Mouse (Mus musculus) heart, embryonic 11.5 days (tissue): ENCODE measurements around the gene Ppp1r37. TPM values are rescaled to one million over a fixed set of nuclear protein-coding genes. Genes with fewer than 3 reads are reported as not detected.

Experiments
- ATAC-seq: fragments of 200-750 bp; cut with Nextera tagmentation; replicated peaks from 2 replicates; pipeline ENCODE4 v1.8.0; 2017; ENCODE audit warnings: moderate library complexity; ENCODE audit not compliant: insufficient number of reproducible peaks, low FRiP score, low TSS enrichment
- H3K27ac ChIP-seq: fragments of 300-500 bp; sonication (generic); 2 replicates; pipeline ENCODE4 v1.5.1; 2014; ENCODE audit warnings: mild to moderate bottlenecking, low read depth, low read length
- H3K27me3 ChIP-seq: fragments of 300-500 bp; sonication (generic); 2 replicates; pipeline ENCODE4 v1.6.1; 2014; ENCODE audit warnings: mild to moderate bottlenecking, low read length, mixed read lengths; ENCODE audit not compliant: control insufficient read depth, insufficient read depth
- H3K36me3 ChIP-seq: fragments of 300-500 bp; sonication (generic); 2 replicates; pipeline ENCODE4 v1.6.1; 2014; ENCODE audit warnings: mild to moderate bottlenecking, low read length, moderate library complexity, mixed read lengths; ENCODE audit not compliant: control insufficient read depth, insufficient read depth
- H3K4me1 ChIP-seq: fragments of 300-500 bp; sonication (generic); 2 replicates; pipeline ENCODE4 v1.6.1; 2014; ENCODE audit warnings: low read length; ENCODE audit not compliant: control insufficient read depth, insufficient read depth
- H3K4me2 ChIP-seq: fragments of 300-500 bp; sonication (generic); 2 replicates; pipeline ENCODE4 v1.6.1; 2014; ENCODE audit warnings: mild to moderate bottlenecking, moderate library complexity
- H3K4me3 ChIP-seq: fragments of 300-500 bp; sonication (generic); 2 replicates; pipeline ENCODE4 v1.5.1; 2014; ENCODE audit warnings: low read depth, low read length
- H3K9ac ChIP-seq: fragments of 300-500 bp; sonication (generic); 2 replicates; pipeline ENCODE4 v1.6.1; 2014; ENCODE audit warnings: mild to moderate bottlenecking, low read depth, low read length, moderate library complexity
- H3K9me3 ChIP-seq: fragments of 300-500 bp; sonication (generic); replicated peaks from 2 replicates; pipeline ENCODE4 v1.6.1; 2016; ENCODE audit warnings: low read length; ENCODE audit not compliant: control insufficient read depth
- WGBS: fragments of 180-500 bp; shearing (Covaris S2); extraction: QIAGEN DNeasy Blood & Tissue Kit; methylation state at CpG from one replicate; pipeline ENCODE4 v1.1.7; 2014; ENCODE audit not compliant: insufficient replicate concordance; 5-methylcytosine and 5-hydroxymethylcytosine counted together
- polyA plus RNA-seq: library from polyadenylated mRNA; unstranded; fragments of >200 nt; fragmentation: Nextera tagmentation; extraction: Ambion mirVana; gene quantifications from 2 replicates; pipeline ENCODE4 v1.2.1, GENCODE M21; 2014

Gene Ppp1r37
- polyA plus RNA-seq, 1 experiment from 2014 or later, result 5.2 TPM

DNA sequence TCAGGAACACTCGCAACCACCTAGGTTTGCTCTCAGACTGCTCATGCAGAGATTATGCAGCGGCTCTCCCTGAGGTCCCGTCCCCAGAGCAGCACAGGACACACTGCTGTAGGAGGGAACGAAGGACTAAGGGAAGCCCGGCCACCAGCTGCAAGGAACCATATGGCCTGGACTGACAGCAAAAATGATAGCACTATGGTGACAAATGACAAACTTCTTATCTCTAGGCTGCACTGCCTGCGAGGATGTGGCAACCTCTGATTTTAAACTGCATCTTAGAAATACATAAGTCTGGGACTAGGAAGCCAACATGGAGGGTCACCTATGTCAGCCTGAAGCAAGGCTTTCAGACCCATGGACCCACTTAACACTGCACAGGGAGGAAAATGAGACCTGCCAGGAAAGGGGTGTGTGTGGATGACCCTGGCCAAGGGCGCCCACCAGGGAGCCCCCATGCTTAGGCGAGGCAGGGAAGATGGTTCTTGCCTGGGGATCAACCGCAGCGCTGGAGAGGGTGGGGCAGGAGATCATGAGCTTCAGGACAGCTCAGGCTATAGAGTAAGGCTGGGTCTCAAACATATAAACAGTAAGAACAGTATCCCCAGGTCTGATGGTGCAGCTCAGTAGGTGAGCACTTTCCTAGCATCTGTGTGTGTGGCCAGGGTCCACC lies 30.3 kb upstream of the Ppp1r37 start:
- Histone ChIP-seq H3K27me3 (no peaks in the 10 kb centered on the region), H3K9me3 (no peaks in the 10 kb centered on the region), H3K4me2 (no peak overlapping the region), H3K9ac (no peak overlapping the region), H3K4me1 (no peaks in the 10 kb centered on the region), H3K27ac (no peak overlapping the region), H3K36me3 (peaks cover 45% of the 10 kb centered on the region), H3K4me3 (no peak overlapping the region)
- WGBS, result 77% methylated on average over 10 of the region's 10 CpGs
- ATAC-seq, result no peak

DNA sequence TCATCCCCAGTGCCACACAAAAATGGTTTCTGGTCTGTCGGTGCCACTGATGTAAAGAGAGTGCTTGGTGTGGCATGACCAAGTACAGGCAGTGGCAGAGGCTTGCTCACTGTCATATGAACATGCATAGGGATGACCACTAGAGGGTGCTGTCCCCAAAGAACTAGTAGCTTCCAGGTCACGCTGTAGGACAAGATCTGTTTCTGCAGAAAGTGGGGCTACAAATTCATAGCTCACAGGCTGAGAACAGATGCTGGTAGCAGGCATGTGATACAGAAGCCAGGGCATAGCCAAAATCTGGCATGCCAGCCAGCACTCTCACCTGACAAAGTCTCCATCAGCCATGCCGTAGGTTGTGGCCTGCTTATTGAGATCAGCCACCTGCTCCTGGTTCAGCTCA lies 27.0 kb upstream of the Ppp1r37 start:
- H3K9me3 ChIP-seq, result no peaks in the 10 kb centered on the region
- no peak overlapping the region for H3K9ac ChIP-seq
- no peaks in the 10 kb centered on the region for H3K27me3 ChIP-seq
- ATAC-seq, result no peak
- no peak overlapping the region for H3K4me2 ChIP-seq
- H3K36me3 ChIP-seq, result peaks cover 68% of the 10 kb centered on the region
- no peak overlapping the region for H3K4me3 ChIP-seq
- no peak overlapping the region for H3K27ac ChIP-seq
- H3K4me1 ChIP-seq, result no peaks in the 10 kb centered on the region; the same call in 1 of the 2 replicates
- WGBS, result 52% methylated on average over 3 of the region's 3 CpGs

DNA sequence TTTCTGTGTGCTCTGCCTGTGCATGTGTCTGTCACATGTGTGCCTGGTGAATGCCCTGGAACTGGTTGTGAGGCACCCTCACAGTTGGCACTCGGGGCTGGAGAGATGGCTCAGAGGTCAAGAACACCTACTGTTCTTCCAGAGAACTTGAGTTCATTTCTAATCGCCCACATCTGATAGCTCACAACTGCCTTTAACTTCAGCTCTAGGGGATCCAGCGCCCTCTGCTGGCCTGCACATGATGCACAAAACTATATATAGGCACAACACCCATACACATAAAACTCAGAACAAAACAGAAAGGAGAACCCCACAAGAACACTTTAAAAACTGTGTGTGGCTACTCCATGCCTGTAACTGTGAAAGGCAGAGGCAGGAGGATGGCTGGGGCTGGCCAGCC lies 26.3 kb upstream of the Ppp1r37 start:
- Histone ChIP-seq H3K4me2 (no peak overlapping the region), H3K36me3 (peaks cover 70% of the 10 kb centered on the region), H3K27me3 (no peaks in the 10 kb centered on the region), H3K4me1 (no peaks in the 10 kb centered on the region; the same call in 1 of the 2 replicates), H3K4me3 (no peak overlapping the region), H3K9me3 (no peaks in the 10 kb centered on the region), H3K27ac (no peak overlapping the region), H3K9ac (no peak overlapping the region)
- WGBS, result 48% methylated on average over 3 of the region's 3 CpGs
- no peak for ATAC-seq

GRCm38 (mm10) chr7:19586269-19586668 lies 23.4 kb upstream of the Ppp1r37 start:
- Histone ChIP-seq H3K27me3 (no peaks in the 10 kb centered on the region), H3K4me3 (no peak overlapping the region), H3K4me1 (no peaks in the 10 kb centered on the region; the same call in 1 of the 2 replicates), H3K9ac (no peak overlapping the region), H3K27ac (no peak overlapping the region), H3K36me3 (peaks cover 65% of the 10 kb centered on the region), H3K4me2 (peak overlapping the region; percentile 31; the same call in 1 of the 2 replicates), H3K9me3 (no peaks in the 10 kb centered on the region)
- 68% methylated on average over 46 of the region's 46 CpGs for WGBS
- 0 out of 2 replicates have a peak, but pooled peaks have one; percentile 12 for ATAC-seq

- peaks cover 24% of the 10 kb centered on the region for H3K36me3 ChIP-seq
- no peak overlapping the region for H3K4me2 ChIP-seq
- peaks cover 37% of the 10 kb centered on the region for H3K27me3 ChIP-seq
- ATAC-seq, result no peak
- H3K4me3 ChIP-seq, result no peak overlapping the region
- 96% methylated on average over 8 of the region's 8 CpGs for WGBS
- no peak overlapping the region for H3K27ac ChIP-seq
- no peaks in the 10 kb centered on the region for H3K9me3 ChIP-seq
- no peak overlapping the region for H3K9ac ChIP-seq
- peaks cover 9% of the 10 kb centered on the region; the same call in 1 of the 2 replicates for H3K4me1 ChIP-seq
These were observed 17.8 kb upstream of the Ppp1r37 start for GRCm38 (mm10) chr7:19580634-19581033.

GRCm38 (mm10) chr7:19579751-19580150 lies 16.9 kb upstream of the Ppp1r37 start:
- H3K4me3 ChIP-seq, result no peak overlapping the region
- H3K27me3 ChIP-seq, result peaks cover 39% of the 10 kb centered on the region
- 80% methylated on average over 10 of the region's 10 CpGs for WGBS
- peaks cover 9% of the 10 kb centered on the region; the same call in 1 of the 2 replicates for H3K4me1 ChIP-seq
- no peak overlapping the region for H3K4me2 ChIP-seq
- H3K9me3 ChIP-seq, result no peaks in the 10 kb centered on the region
- H3K36me3 ChIP-seq, result peaks cover 19% of the 10 kb centered on the region
- H3K27ac ChIP-seq, result no peak overlapping the region
- ATAC-seq, result 0 out of 2 replicates have a peak, but pooled peaks have one; percentile 6
- no peak overlapping the region for H3K9ac ChIP-seq

DNA sequence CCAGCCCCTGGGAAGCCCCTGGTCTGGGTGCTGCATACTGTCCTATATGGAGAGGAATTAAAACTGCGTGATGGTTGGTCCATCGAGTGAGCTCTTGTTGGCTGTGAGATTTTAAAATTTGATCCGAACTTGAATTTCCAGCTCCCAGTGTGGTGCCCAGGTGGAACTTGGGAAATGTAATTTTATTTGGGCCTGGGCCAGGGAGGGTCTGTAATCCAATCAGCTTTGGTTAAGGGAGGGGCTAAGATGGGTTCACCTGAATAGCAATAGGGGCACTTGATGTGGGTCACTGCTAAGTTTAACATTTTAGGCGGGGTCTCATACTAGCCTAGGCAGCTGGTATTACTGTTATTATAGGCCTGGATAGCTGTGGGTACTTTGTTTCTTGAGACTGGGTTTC lies 15.6 kb upstream of the Ppp1r37 start:
- peaks cover 39% of the 10 kb centered on the region for H3K27me3 ChIP-seq
- ATAC-seq, result no peak
- peaks cover 8% of the 10 kb centered on the region for H3K36me3 ChIP-seq
- 55% methylated on average over 4 of the region's 4 CpGs for WGBS
- peaks cover 11% of the 10 kb centered on the region; the same call in 1 of the 2 replicates for H3K4me1 ChIP-seq
- peak overlapping the region; percentile 78 for H3K4me2 ChIP-seq
- no peak overlapping the region for H3K9ac ChIP-seq
- H3K4me3 ChIP-seq, result peak overlapping the region; percentile 43; the same call in 1 of the 2 replicates
- no peaks in the 10 kb centered on the region for H3K9me3 ChIP-seq
- no peak overlapping the region for H3K27ac ChIP-seq

DNA sequence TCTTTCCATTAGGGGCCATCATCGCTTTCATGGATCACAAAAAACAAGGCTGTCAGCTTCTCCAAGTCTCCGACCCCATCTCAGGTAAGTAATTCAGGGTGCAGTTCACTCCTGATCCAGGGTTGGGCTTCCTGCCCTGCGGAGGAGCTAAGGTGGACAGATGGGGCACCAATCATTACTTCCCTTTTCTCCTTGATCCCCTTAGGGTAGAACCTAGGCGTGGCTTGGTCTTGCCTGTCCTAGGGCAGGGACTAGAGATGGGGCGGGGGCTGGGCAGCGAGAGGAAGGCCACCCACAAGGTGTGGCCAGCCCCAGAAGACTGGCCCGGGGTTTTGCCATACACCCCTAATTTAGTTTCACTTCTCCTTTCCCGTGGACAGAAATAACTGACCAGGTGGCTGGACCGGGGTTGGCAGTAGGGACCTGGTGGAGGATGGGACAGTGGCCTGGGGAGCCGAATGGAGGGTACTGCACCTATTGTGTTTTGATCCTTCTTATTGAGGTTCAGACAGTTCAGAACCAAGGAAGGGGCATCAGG lies 15.1 kb upstream of the Ppp1r37 start:
- Histone ChIP-seq H3K36me3 (peaks cover 8% of the 10 kb centered on the region), H3K4me2 (peak overlapping the region; percentile 78), H3K27me3 (peaks cover 39% of the 10 kb centered on the region), H3K27ac (no peak overlapping the region), H3K4me3 (peak overlapping the region; percentile 43), H3K9ac (peak overlapping the region; percentile 39; the same call in 1 of the 2 replicates), H3K9me3 (no peaks in the 10 kb centered on the region), H3K4me1 (peaks cover 11% of the 10 kb centered on the region; the same call in 1 of the 2 replicates)
- no peak for ATAC-seq
- 12% methylated on average over 10 of the region's 10 CpGs for WGBS
